Mouse (Mus musculus): ENCODE measurements at regions not wholly inside any gene's neighbourhood (a gene's known extent, or its start where the extent isn't known, plus 50 kb on each side); places are given as distances from the start of the nearest gene placed in this dataset.

- intact Hi-C loops (cut with DNase I): no loop called here
- no peak for DNase-seq (ENCODE audit: low spot score in 2 of 2)
Measured at GRCm38 (mm10) chr4:56319134-56319533, 420.7 kb upstream of the Gm26657 start.

GRCm38 (mm10) chr4:56305664-56306330 is 434.1 kb upstream of the Gm26657 start:
- intact Hi-C loops (cut with DNase I): no loop called here
- no peak for DNase-seq (ENCODE audit: low spot score in 2 of 2)

GRCm38 (mm10) chr4:56304275-56304674 is 435.6 kb upstream of the Gm26657 start:
- intact Hi-C loops (cut with DNase I): no loop called here

GRCm38 (mm10) chr4:56287980-56288379 is 451.9 kb upstream of the Gm26657 start:
- intact Hi-C loops (cut with DNase I): no loop called here
- no peak for DNase-seq (ENCODE audit: low spot score in 2 of 2)

More at GRCm38 (mm10) chr4:56304275-56304674, 435.6 kb upstream of the Gm26657 start:
- DNase-seq (ENCODE audit: low spot score in 2 of 2): no peak

GRCm38 (mm10) chr4:56284490-56284889 is 455.4 kb upstream of the Gm26657 start:
- DNase-seq (ENCODE audit: low spot score in 2 of 2): no peak
- intact Hi-C loops (cut with DNase I): no loop called here

GRCm38 (mm10) chr4:56275836-56276235 is 464.0 kb upstream of the Gm26657 start:
- DNase-seq (ENCODE audit: low spot score in 2 of 2): no peak
- intact Hi-C loops (cut with DNase I): no loop called here

GRCm38 (mm10) chr4:56271390-56271789 is 468.5 kb upstream of the Gm26657 start:
- intact Hi-C loops (cut with DNase I): no loop called here
- no peak for DNase-seq (ENCODE audit: low spot score in 2 of 2)

- DNase-seq (ENCODE audit: low spot score in 2 of 2): no peak
- intact Hi-C loops (cut with DNase I): no loop called here
Measured at GRCm38 (mm10) chr4:56264626-56265025, 475.2 kb upstream of the Gm26657 start.

- intact Hi-C loops (cut with DNase I): no loop called here
- peak; percentile 16 to 51 for DNase-seq (ENCODE audit: low spot score in 2 of 2)
Measured at GRCm38 (mm10) chr4:56263822-56264221, 476.0 kb upstream of the Gm26657 start.

- DNase-seq (ENCODE audit: low spot score in 2 of 2): no peak
- intact Hi-C loops (cut with DNase I): no loop called here
Measured at GRCm38 (mm10) chr4:56262589-56262988, 477.3 kb upstream of the Gm26657 start.

- intact Hi-C loops (cut with DNase I): no loop called here
- DNase-seq (ENCODE audit: low spot score in 2 of 2): no peak
Measured at GRCm38 (mm10) chr4:56261992-56262391, 477.9 kb upstream of the Gm26657 start.

- no peak for DNase-seq (ENCODE audit: low spot score in 2 of 2)
- intact Hi-C loops (cut with DNase I): no loop called here
Measured at GRCm38 (mm10) chr4:56252375-56252774, 487.5 kb upstream of the Gm26657 start.

- DNase-seq (ENCODE audit: low spot score in 2 of 2): no peak
- intact Hi-C loops (cut with DNase I): no loop called here
Measured at GRCm38 (mm10) chr4:56251766-56252165, 488.1 kb upstream of the Gm26657 start.

GRCm38 (mm10) chr4:56250611-56251010 is 489.3 kb upstream of the Gm26657 start:
- no peak for DNase-seq (ENCODE audit: low spot score in 2 of 2)
- intact Hi-C loops (cut with DNase I): no loop called here

GRCm38 (mm10) chr4:56243863-56244262 is 496.0 kb upstream of the Gm26657 start:
- intact Hi-C loops (cut with DNase I): no loop called here
- no peak for DNase-seq (ENCODE audit: low spot score in 2 of 2)

GRCm38 (mm10) chr4:56238496-56239488 is 501.1 kb upstream of the Gm26657 start:
- intact Hi-C loops (cut with DNase I): no loop called here
- no peak for DNase-seq (ENCODE audit: low spot score in 2 of 2)

GRCm38 (mm10) chr4:56231414-56231813 is 508.5 kb upstream of the Gm26657 start:
- peak; percentile 32 to 77 for DNase-seq (ENCODE audit: low spot score in 2 of 2)
- intact Hi-C loops (cut with DNase I): no loop called here

- intact Hi-C loops (cut with DNase I): no loop called here
Measured at GRCm38 (mm10) chr4:56230451-56230850, 509.4 kb upstream of the Gm26657 start.

GRCm38 (mm10) chr4:56226493-56226892 is 513.4 kb upstream of the Gm26657 start:
- no peak for DNase-seq (ENCODE audit: low spot score in 2 of 2)
- intact Hi-C loops (cut with DNase I): no loop called here

More at GRCm38 (mm10) chr4:56230451-56230850, 509.4 kb upstream of the Gm26657 start:
- DNase-seq (ENCODE audit: low spot score in 2 of 2): no peak

- intact Hi-C loops (cut with DNase I): loop anchor here (5.0 kb wide), 1 partner anchor 692 kb away; the partner anchor contains the start of gene Klf4
Measured at GRCm38 (mm10) chr4:56224542-56224941, 515.3 kb upstream of the Gm26657 start.

More at GRCm38 (mm10) chr4:56224542-56224941, 515.3 kb upstream of the Gm26657 start:
- no peak for DNase-seq (ENCODE audit: low spot score in 2 of 2)
